Mouse (Mus musculus) left cerebral cortex, postnatal 25 days (tissue): Measurements from ENCODE around the gene Eif3b. TPM values are rescaled to one million over a fixed set of nuclear protein-coding genes. Genes with fewer than 3 reads are reported as not detected.
"Not testable (repeated sequence)": the region's sequence is repeated elsewhere in the genome, so short reads cannot be mapped to it uniquely, and the experiment has no call there.

ENCODE experiments used
- DNase-seq, 2 experiments: peaks; one replicate each; pipeline ENCODE4 v3.0.0; 2022; ENCODE audit warnings: low spot score in 2 of 2, mixed read lengths in 1 of 2
- intact Hi-C: fragments of 180-260 bp; cut with DNase I; formaldehyde crosslinking; loops from one replicate; pipeline ENCODE4 v1.15.1; 2025
- microRNA-seq, 2 experiments: library from miRNA; unstranded; fragments of <30 nt; microRNA quantifications; one replicate each; pipeline ENCODE4 v1.2.0; 2022
- total RNA-seq, 2 experiments: library from RNA; stranded (reverse); gene quantifications; 2 replicates each; pipeline ENCODE4 v1.2.3; 2021

Eif3b gene
- total RNA-seq, 2 experiments from 2014 or later = 92.8 to 92.9 TPM

GRCm38 (mm10) chr5:140461476-140461875 lies 42.3 kb downstream of the Eif3b start:
- no peak for DNase-seq
- intact Hi-C loops = no loop called here

- intact Hi-C loops, DNase-seq: not testable (repeated sequence)
These were observed 44.0 kb downstream of the Eif3b start for GRCm38 (mm10) chr5:140463151-140463550.

- no peak for DNase-seq
- intact Hi-C loops = no loop called here
These were observed 45.8 kb downstream of the Eif3b start for GRCm38 (mm10) chr5:140464943-140465342.

DNA sequence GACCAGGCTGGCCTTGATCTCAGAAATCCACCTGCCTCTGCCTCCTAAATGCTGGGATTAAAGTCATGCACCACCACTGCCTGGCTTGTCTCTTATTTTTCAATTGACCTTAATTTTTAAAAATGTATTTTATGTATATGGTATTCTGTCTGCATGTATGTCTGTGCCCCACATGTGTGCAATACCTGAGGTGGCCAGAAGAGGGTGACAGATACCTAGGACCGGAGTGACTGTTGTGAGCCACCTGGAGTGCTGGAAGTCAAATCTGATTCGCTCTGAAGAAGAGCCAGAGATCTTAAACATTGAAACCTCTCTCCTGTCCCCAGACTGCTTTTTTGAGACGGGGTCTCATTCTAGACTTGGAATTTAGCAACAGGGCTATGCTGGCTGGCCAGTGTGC lies 53.2 kb downstream of the Eif3b start:
- intact Hi-C loops = no loop called here

GRCm38 (mm10) chr5:140481458-140481857 lies 62.3 kb downstream of the Eif3b start:
- intact Hi-C loops = no loop called here
- peak in 1 of 2 experiments; percentile 70 for DNase-seq

More for the DNA sequence above, 53.2 kb downstream of the Eif3b start:
- DNase-seq = no peak

DNA sequence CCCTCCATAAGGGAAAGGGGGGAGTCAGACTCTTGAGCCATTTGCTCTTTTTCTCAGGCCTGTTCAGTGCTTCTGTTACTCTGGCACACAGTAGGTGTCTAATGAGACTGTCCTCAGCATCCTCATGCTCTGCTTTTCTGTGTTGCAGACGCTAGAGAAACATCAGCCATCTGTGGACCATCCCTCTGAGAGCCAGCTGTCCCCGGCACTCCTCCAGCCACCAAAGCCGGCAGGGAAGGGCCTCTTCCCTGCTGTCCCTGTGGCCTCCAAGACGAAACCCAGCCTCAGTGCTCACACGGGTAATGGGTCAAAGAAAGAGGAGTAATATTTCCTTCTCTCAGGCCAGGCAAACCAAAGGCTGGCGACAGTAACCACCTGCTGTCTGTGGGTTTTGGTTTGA lies 72.0 kb downstream of the Eif3b start:
- DNase-seq = no peak
- intact Hi-C loops = no loop called here

DNA sequence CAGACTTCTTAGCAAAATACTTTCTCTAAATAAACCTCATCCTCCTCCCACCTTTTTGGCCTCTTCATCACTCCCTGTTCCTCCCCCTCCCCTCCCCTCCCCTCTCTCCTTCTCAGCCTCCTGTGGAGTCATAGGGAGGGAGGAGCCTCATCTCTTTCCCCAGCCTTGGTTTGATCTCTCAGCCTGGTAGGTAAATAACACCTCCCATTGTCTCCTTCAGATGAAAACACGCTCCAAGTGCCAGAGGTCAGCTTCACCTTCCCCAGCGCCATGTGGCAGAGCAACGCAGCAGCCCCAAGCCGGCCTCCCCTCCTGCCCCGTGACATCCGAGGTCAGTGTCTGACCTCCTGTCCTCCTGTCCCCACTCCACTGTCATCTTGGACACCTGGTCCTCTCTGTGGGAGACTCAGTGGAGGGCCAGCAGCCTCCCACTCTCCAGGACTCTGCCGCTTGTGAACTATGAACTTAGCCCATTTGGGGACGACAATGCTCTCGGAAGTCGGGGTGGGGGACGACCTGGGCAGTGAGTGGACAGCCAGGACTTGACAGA lies 73.6 kb downstream of the Eif3b start:
- intact Hi-C loops = no loop called here
- DNase-seq = no peak

Small RNA genes lying within 50 kb of the gene (microRNA-seq; reads per million reads assigned to microRNA genes)
- 1.0 to 2.5 reads per million in 2 experiments for gene Mir7038

Other genes starting within 250 kb of the Eif3b start
- gene Mad1l1, start 97.8 kb upstream of the Eif3b start, total RNA-seq = 10 to 100 TPM; 15.1 to 19.0 TPM
- gene Nudt1, start 97.7 kb upstream of the Eif3b start, total RNA-seq = 1 to 10 TPM; 4.8 to 6.3 TPM
- 10 to 100 TPM in 1 of 2 experiments, 1 to 10 TPM in 1; 9.5 to 10.7 TPM for gene Mrm2, start 87.4 kb upstream of the Eif3b start, total RNA-seq
- gene Snx8, start 30.1 kb upstream of the Eif3b start, total RNA-seq = 10 to 100 TPM; 13.2 to 13.5 TPM
- not detected for gene Gm4869, start 26.3 kb downstream of the Eif3b start, total RNA-seq
- 10 to 100 TPM; 17.0 to 17.3 TPM for gene Chst12, start 86.2 kb downstream of the Eif3b start, total RNA-seq
- gene Grifin, start 145.7 kb downstream of the Eif3b start, total RNA-seq = not detected
- 10 to 100 TPM; 19.3 to 21.1 TPM for gene Lfng, start 188.0 kb downstream of the Eif3b start, total RNA-seq
- 100 to 1,000 TPM; 272 to 289 TPM for gene Ttyh3, start 229.7 kb downstream of the Eif3b start, total RNA-seq